Mouse (Mus musculus) kidney, embryonic 16.5 days (tissue): Measurements from ENCODE around the gene Csf1. TPM values are rescaled to one million over a fixed set of nuclear protein-coding genes. Genes with fewer than 3 reads are reported as not detected.
A peak's percentile ranks its signal among the peaks of the same experiment; 100 is the strongest.

Experiments used
- ATAC-seq: fragments of 200-750 bp; cut with Nextera tagmentation; 2 replicates; pipeline ENCODE4 v1.8.0; 2017; ENCODE audit warnings: moderate TSS enrichment; ENCODE audit not compliant: low FRiP score, low TSS enrichment
- H3K27ac ChIP-seq: fragments of 300-500 bp; sonication (generic); 2 replicates; pipeline ENCODE4 v1.5.1; 2014; ENCODE audit warnings: low read length
- H3K27me3 ChIP-seq: fragments of 300-500 bp; sonication (generic); 2 replicates; pipeline ENCODE4 v1.6.1; 2014; ENCODE audit warnings: low read length, control low read depth, mixed read lengths; ENCODE audit not compliant: insufficient read depth
- H3K36me3 ChIP-seq: fragments of 300-500 bp; sonication (generic); 2 replicates; pipeline ENCODE4 v1.6.1; 2014; ENCODE audit warnings: low read length, control low read depth, mixed read lengths; ENCODE audit not compliant: insufficient read depth
- H3K4me1 ChIP-seq: fragments of 300-500 bp; sonication (generic); 2 replicates; pipeline ENCODE4 v1.6.1; 2014; ENCODE audit warnings: low read length, control low read depth, mixed read lengths; ENCODE audit not compliant: insufficient read depth
- H3K4me2 ChIP-seq: fragments of 300-500 bp; sonication (generic); replicated peaks from 2 replicates; pipeline ENCODE4 v1.6.1; 2014; ENCODE audit warnings: low read depth, low read length
- H3K4me3 ChIP-seq: fragments of 300-500 bp; sonication (generic); 2 replicates; pipeline ENCODE4 v1.5.1; 2014; ENCODE audit warnings: mild to moderate bottlenecking, low read length
- H3K9ac ChIP-seq: fragments of 300-500 bp; sonication (generic); replicated peaks from 2 replicates; pipeline ENCODE4 v1.6.1; 2014; ENCODE audit warnings: low read length
- H3K9me3 ChIP-seq: fragments of 300-500 bp; sonication (generic); 2 replicates; pipeline ENCODE4 v1.6.1; 2016; ENCODE audit warnings: low read length, control low read depth
- WGBS: fragments of 180-500 bp; shearing (Covaris S2); extraction: QIAGEN DNeasy Blood & Tissue Kit; methylation state at CpG from one replicate; pipeline ENCODE4 v1.1.7; 2014; 5-methylcytosine and 5-hydroxymethylcytosine counted together
- polyA plus RNA-seq: library from polyadenylated mRNA; unstranded; fragments of >200 nt; fragmentation: Nextera tagmentation; extraction: Ambion mirVana; gene quantifications from 2 replicates; pipeline ENCODE4 v1.2.1, GENCODE M21; 2015

The Csf1 gene
- polyA plus RNA-seq: 9.0 and 9.4 TPM in 2 replicates

DNA sequence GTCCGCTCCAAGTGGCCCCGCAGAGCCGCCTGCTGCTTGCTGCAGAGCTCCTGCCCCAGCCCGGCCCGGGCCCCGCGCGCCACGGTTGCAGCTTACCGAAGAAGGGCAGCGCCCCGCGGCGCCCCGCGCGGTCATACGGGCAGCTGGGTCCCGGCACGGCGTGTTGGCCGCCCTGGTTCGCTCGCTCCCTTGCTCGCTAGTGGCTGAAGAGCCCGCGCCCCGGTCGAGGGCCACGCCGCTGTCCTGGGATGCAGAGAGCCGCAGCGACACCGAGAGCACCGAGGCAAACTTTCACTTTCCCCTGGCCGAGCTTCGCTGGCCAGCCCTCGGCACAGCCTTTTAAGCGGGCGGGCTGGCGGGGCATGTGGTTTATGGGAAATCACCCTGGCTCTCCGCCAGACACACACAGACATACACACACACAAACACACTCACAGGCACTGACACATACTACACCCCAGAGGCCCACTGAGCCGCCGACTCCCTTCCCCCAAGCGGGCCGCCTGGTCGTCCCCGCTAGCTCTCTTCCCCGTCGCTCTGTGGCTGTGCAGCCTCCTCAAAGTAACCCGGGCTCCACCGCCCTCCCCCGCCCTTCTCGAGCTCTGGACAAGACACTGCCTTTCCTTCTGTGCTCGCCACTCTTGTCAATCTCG, at the start of gene Csf1:
Csf1 (minus strand) TSS at position 541 of the 653 bp plus-strand sequence.
- peak; percentile 92 for ATAC-seq
- H3K9ac ChIP-seq: peak within 1 kb of the TSS; percentile 90

DNA sequence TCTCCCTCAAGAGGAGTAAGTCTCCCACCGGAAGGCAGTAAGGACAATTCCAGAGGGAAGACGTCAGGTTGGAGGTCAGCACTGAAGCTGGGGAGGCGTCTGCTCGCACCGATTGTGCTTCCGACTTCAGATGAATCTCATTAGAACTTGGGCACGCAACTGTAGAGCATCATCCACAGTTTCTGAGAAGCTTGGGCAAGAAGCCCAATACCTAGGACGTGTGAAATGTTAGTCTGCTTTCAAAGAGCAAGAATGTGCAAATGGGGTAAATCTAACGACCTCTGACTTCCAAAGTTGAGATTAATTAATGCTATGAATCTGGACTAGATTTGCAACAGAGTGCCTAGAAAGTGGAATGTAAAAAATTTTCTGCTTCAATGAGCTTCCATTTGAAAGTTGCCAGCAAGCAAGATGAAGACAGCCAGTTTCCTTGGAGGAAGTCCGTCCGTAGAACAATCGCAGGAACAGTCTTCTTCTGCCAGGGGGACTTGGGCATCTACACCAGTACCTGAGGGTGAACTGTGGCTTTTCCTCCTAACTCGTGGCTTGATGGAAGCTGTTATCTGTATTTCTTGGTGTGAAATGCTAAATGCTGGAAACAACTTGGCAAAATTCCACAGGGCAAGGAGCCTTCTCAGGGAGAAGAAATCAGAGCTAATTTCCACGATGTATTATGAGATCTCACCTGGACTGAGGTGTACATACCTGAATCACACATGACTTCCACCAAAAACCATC, 47.9 kb upstream of the Csf1 start:
- Histone ChIP-seq H3K4me2 (peak overlapping the region; percentile 19; the same call in 1 of the 2 replicates), H3K9me3 (no peaks in the 10 kb centered on the region), H3K27ac (peak overlapping the region; percentile 52; the same call in 1 of the 2 replicates), H3K27me3 (no peaks in the 10 kb centered on the region), H3K9ac (no peak overlapping the region), H3K4me1 (peaks cover 18% of the 10 kb centered on the region; the same call in 1 of the 2 replicates), H3K36me3 (no peaks in the 10 kb centered on the region), H3K4me3 (no peak overlapping the region)
- WGBS: 42% methylated on average over 14 of the region's 14 CpGs
- no peak for ATAC-seq

More for the DNA sequence above, at the start of gene Csf1:
- Histone ChIP-seq H3K9me3 (no peaks in the 10 kb centered on the region), H3K4me1 (peaks cover 19% of the 10 kb centered on the region), H3K27me3 (0 out of 2 replicates have a peak, but pooled peaks cover 4% of the 10 kb centered on the region), H3K4me3 (peak within 1 kb of the TSS; percentile 78), H3K27ac (peak within 1 kb of the TSS; percentile 78), H3K36me3 (no peaks in the 10 kb centered on the region), H3K4me2 (peak within 1 kb of the TSS; percentile 82)
- 0% methylated on average over 52 of the region's 56 CpGs for WGBS

DNA sequence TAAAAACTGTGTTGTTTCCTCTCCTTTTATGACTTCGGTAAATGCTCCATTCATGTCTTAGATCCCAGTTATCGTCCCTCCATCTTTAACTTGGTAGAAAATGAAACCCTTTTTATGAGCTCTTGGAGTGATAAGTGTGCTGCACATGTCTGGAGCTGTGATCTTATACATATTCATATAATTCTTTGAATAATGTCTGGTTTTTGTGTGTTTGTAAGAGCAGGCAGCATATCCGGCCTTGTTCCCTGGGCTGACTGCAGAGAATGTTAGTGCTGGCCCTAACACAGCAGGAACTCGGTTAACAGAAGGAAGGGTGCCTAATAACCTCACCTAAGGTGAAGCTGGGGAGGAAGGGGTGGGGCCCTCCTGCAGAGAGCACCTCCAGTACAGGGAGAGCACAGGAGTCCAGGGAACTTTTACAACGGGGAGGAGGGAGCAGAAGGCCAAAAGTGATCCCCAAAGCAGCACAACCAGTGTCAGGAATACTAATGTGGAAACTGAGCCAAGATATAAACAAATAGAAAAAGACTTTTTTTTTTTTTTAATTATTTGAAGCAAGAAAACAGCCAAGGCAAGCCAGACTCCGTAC, 47.2 kb upstream of the Csf1 start:
- H3K27ac ChIP-seq: no peak overlapping the region
- 34% methylated on average over 6 of the region's 6 CpGs for WGBS
- no peak for ATAC-seq
- no peak overlapping the region for H3K4me3 ChIP-seq
- no peaks in the 10 kb centered on the region for H3K9me3 ChIP-seq
- no peak overlapping the region for H3K9ac ChIP-seq
- H3K27me3 ChIP-seq: no peaks in the 10 kb centered on the region
- no peaks in the 10 kb centered on the region for H3K36me3 ChIP-seq
- peaks cover 18% of the 10 kb centered on the region; the same call in 1 of the 2 replicates for H3K4me1 ChIP-seq
- peak overlapping the region; percentile 19; the same call in 1 of the 2 replicates for H3K4me2 ChIP-seq

DNA sequence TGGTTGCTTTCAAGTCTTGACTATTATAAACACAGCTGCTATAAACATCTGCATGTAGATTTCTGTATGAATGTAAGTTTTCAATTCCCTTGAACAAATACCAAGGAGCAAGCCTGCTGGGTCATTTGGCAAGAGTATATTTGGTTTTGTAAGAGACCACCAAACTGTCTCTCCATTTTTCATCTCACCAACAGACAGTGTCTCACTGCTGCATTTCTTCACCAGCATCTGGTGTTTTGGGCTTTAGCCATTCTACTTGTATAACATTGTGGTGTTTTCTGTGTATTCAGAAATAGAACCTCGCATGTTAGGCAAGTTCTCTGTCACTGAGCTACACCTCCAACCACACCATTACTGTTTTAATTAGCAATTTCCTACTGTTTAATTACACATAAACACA, 46.6 kb upstream of the Csf1 start:
- no peak overlapping the region for H3K4me3 ChIP-seq

DNA sequence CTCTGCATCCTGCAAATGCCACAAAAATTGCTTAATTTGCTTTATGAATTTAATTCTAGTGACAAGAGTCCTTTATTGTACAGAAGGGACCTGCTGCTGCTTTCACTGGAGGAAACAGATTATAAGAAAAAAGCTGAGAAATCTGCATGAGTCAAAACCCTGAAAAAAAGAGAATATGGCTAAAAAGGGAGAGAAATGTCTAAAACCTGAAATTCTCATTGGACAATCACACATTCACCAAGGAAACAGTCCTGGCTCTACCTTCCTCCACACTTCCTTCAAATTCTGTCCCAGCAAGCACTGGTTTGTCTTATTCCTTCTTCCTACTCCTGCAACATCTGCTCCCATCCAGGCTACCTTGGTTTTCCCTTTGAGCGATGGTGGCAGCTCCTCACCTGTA, 44.5 kb upstream of the Csf1 start:
- no peak overlapping the region for H3K9ac ChIP-seq
- no peaks in the 10 kb centered on the region for H3K9me3 ChIP-seq
- no peak overlapping the region for H3K4me3 ChIP-seq
- WGBS: 100% methylated on average over 1 of the region's 1 CpGs
- H3K4me1 ChIP-seq: peaks cover 18% of the 10 kb centered on the region; the same call in 1 of the 2 replicates
- no peak overlapping the region for H3K4me2 ChIP-seq
- H3K27me3 ChIP-seq: no peaks in the 10 kb centered on the region
- H3K27ac ChIP-seq: no peak overlapping the region
- no peak for ATAC-seq
- H3K36me3 ChIP-seq: no peaks in the 10 kb centered on the region

More for the DNA sequence above, 46.6 kb upstream of the Csf1 start:
- Histone ChIP-seq H3K4me1 (peaks cover 18% of the 10 kb centered on the region; the same call in 1 of the 2 replicates), H3K9ac (no peak overlapping the region), H3K36me3 (no peaks in the 10 kb centered on the region), H3K27ac (no peak overlapping the region), H3K9me3 (no peaks in the 10 kb centered on the region), H3K4me2 (no peak overlapping the region), H3K27me3 (no peaks in the 10 kb centered on the region)
- 83% methylated on average over 1 of the region's 1 CpGs for WGBS
- ATAC-seq: no peak

DNA sequence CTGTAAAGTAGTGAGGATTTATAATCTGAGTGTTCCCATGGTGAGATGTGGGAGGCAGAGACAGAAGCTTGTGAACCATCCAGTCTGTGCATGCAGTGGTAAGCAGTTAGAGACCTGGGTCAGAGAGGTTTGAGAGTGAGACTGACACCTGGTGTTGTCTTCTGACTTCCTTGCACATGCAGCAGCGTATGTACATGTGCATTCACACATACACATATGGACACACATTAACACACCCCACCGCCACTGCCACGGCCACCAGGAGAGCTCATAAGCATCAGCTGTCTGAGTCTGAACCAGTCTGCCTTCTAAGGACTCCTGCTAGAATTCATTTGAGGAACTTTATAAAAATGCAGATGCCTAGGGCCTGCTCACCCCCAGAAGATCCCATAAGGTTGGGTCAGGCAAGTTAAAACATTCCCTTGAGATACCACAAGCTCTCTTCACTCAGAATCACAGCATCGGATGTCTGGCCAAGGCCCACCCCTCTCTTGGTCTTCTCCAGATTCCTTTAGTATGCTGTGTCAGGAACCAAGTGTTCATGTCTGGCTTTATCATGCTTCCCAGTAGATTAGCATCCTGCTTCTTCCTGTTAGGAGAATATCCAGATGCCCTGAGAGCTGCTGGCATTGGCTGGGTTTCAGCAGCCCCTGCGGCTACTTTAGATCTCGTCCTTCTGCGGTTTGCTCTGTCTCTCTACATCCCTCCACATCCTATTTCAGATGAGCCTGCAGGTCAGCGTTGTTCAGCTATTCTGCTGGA, 42.1 kb upstream of the Csf1 start:
- WGBS: 89% methylated on average over 8 of the region's 8 CpGs
- peaks cover 1% of the 10 kb centered on the region; the same call in 1 of the 2 replicates for H3K4me1 ChIP-seq

DNA sequence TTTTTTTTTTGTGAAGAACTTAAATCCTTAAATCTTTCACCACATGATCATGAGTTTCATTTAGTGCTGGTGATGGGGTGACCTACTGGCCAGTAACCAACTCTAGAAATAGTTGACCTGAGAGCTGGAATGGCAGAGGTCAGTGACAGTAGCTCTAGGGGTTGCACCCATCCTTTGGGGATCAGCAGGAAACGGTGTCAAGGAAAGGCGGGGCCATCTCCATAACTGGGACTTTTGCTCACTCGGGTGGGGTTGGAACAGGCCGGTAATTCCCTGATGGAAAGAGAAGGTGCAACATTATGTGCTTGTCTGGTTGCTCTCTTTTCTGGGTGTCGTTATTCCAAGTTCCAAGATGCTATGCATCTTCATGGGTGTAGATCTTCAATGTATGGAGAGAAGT, 38.7 kb upstream of the Csf1 start:
- no peaks in the 10 kb centered on the region for H3K36me3 ChIP-seq
- peaks cover 3% of the 10 kb centered on the region for H3K4me1 ChIP-seq
- H3K27me3 ChIP-seq: no peaks in the 10 kb centered on the region
- ATAC-seq: no peak
- WGBS: 86% methylated on average over 5 of the region's 5 CpGs
- H3K9ac ChIP-seq: no peak overlapping the region
- H3K9me3 ChIP-seq: no peaks in the 10 kb centered on the region
- no peak overlapping the region for H3K27ac ChIP-seq
- no peak overlapping the region for H3K4me3 ChIP-seq
- H3K4me2 ChIP-seq: no peak overlapping the region

More for the DNA sequence above, 42.1 kb upstream of the Csf1 start:
- H3K9me3 ChIP-seq: no peaks in the 10 kb centered on the region
- no peak overlapping the region for H3K4me3 ChIP-seq
- H3K36me3 ChIP-seq: no peaks in the 10 kb centered on the region
- no peak overlapping the region for H3K9ac ChIP-seq
- H3K4me2 ChIP-seq: no peak overlapping the region
- no peak overlapping the region for H3K27ac ChIP-seq
- ATAC-seq: no peak
- no peaks in the 10 kb centered on the region for H3K27me3 ChIP-seq

DNA sequence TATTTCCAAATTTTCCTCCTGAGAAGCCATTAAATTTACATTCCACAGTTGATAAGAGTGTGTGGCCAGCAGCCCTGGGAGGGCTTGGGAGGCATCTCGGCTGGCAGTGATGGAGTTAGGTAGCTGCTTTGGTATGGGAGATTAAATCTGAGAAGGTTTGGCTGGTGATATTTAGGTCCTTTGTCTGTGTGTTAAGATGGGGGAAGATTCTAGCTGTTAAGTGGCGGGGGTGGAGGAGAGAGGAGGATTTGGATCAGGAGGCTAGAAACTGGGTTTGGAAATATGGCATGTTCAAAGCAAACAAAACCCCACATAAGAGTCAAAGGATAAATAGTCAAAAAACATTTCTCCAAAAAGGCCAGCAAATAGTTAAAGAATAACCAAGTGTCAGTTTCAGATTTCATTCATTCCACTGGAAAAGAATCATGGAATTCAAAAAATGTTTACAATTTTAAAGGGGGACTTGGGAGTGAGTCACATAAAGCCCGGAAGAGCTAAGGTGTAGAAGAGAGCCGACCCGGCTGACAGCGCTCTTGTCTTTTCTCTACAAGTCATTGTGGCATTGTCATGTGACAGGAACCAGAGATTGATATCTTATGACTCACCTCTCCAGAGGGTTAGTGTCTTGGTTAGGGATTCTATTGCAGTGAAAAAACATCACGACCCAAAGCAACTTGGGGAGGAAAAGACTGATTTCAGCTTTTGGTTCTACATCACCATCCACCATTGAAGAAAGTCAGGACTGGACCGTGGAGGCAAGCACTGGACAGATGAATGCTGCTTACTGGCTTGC, 36.1 kb upstream of the Csf1 start:
- WGBS: 65% methylated on average over 8 of the region's 8 CpGs
- no peak for ATAC-seq
- Histone ChIP-seq H3K4me2 (no peak overlapping the region), H3K4me1 (peaks cover 18% of the 10 kb centered on the region), H3K9me3 (no peaks in the 10 kb centered on the region), H3K27me3 (no peaks in the 10 kb centered on the region), H3K36me3 (no peaks in the 10 kb centered on the region), H3K4me3 (no peak overlapping the region), H3K9ac (no peak overlapping the region), H3K27ac (no peak overlapping the region)

DNA sequence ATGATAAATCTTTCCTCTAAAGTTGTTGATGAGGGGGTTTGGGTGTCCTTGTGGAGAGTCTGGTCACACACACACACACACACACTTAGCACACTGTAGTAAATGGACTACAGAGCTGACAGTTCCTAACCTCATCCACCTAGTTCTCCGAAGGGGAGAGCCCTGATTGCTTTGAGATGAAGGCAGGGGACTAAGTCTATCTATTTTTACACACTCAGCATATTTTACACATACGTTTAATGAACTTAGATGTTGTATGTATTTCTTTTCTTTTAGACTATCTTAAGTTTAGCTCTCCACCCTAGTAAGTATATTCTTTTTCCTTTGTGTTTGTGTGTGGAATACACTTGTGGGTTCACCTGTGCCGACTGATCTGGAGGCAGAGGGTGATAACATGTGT, 34.6 kb upstream of the Csf1 start:
- H3K27me3 ChIP-seq: no peaks in the 10 kb centered on the region
- H3K4me1 ChIP-seq: peaks cover 18% of the 10 kb centered on the region
- H3K36me3 ChIP-seq: no peaks in the 10 kb centered on the region
- 84% methylated on average over 3 of the region's 3 CpGs for WGBS
- H3K4me3 ChIP-seq: no peak overlapping the region
- H3K27ac ChIP-seq: no peak overlapping the region
- H3K9me3 ChIP-seq: no peaks in the 10 kb centered on the region
- no peak overlapping the region for H3K9ac ChIP-seq
- no peak overlapping the region for H3K4me2 ChIP-seq
- no peak for ATAC-seq
